Mouse (Mus musculus) ES-Bruce4 (cell line): ENCODE measurements around the gene Hist1h3d. TPM values are rescaled to one million over a fixed set of nuclear protein-coding genes. Genes with fewer than 3 reads are reported as not detected.
"Not testable (repeated sequence)": the region's sequence is repeated elsewhere in the genome, so short reads cannot be mapped to it uniquely, and the experiment has no call there.

Source experiments
- H3K27ac ChIP-seq: 2 replicates; pipeline ENCODE4 v1.5.1; 2012; ENCODE audit warnings: low read length, inconsistent platforms; ENCODE audit not compliant: insufficient read depth
- H3K27me3 ChIP-seq: 2 replicates; pipeline ENCODE4 v1.6.1; 2012; ENCODE audit warnings: mild to moderate bottlenecking, low read length, inconsistent platforms; ENCODE audit not compliant: control insufficient read depth, poor library complexity, insufficient read depth, severe bottlenecking
- H3K36me3 ChIP-seq: 2 replicates; pipeline ENCODE4 v1.6.1; 2012; ENCODE audit warnings: inconsistent platforms, mild to moderate bottlenecking, low read length, moderate library complexity; ENCODE audit not compliant: control insufficient read depth, poor library complexity, insufficient read depth, severe bottlenecking
- H3K4me1 ChIP-seq: one replicate; pipeline ENCODE4 v1.8.1; 2011; ENCODE audit warnings: low read length; ENCODE audit not compliant: control insufficient read depth, insufficient read depth
- H3K4me3 ChIP-seq: 2 replicates; pipeline ENCODE4 v1.5.1; 2011; ENCODE audit warnings: low read depth, mild to moderate bottlenecking, low read length
- H3K9ac ChIP-seq: 2 replicates; pipeline ENCODE4 v1.6.1; 2012; ENCODE audit warnings: low read depth, mild to moderate bottlenecking, inconsistent platforms; ENCODE audit not compliant: poor library complexity, severe bottlenecking
- H3K9me3 ChIP-seq: replicated peaks from 2 replicates; pipeline ENCODE4 v1.6.1; 2012; ENCODE audit warnings: mild to moderate bottlenecking, low read length, inconsistent platforms; ENCODE audit not compliant: control insufficient read depth, poor library complexity, insufficient read depth, severe bottlenecking
- CTCF ChIP-seq: IDR thresholded peaks from one replicate; pipeline ENCODE4 v1.8.1; 2011; ENCODE audit warnings: low read depth, low read length
- EP300 ChIP-seq: IDR thresholded peaks from 2 replicates; pipeline ENCODE4 v1.6.1; 2011; ENCODE audit warnings: low read depth, low read length; ENCODE audit not compliant: insufficient read depth
- POLR2A ChIP-seq: IDR thresholded peaks from one replicate; pipeline ENCODE4 v1.8.1; 2011; ENCODE audit warnings: low read length; ENCODE audit not compliant: insufficient read depth
- polyA plus RNA-seq: library from polyadenylated mRNA; stranded (reverse); fragments of >200 nt; gene quantifications from 2 replicates; pipeline ENCODE4 v1.2.4, GENCODE M21; 2011; ENCODE audit warnings: low read depth; ENCODE audit not compliant: missing spikeins, insufficient read depth, insufficient read length

Gene Hist1h3d
- polyA plus RNA-seq, 1 experiment: 3.2 TPM

- Histone ChIP-seq H3K27ac (peak overlapping the region; percentile 96), H3K9ac (peak overlapping the region; percentile 82), H3K4me3 (peak overlapping the region; percentile 59)
- not testable (repeated sequence) for H3K4me1 ChIP-seq, H3K27me3 ChIP-seq, H3K9me3 ChIP-seq, H3K36me3 ChIP-seq
- peak; percentile 91 for TF ChIP-seq POLR2A
These were observed 905 bp upstream of the Hist1h3d start for GRCm38 (mm10) chr13:23574546-23575170.

- Histone ChIP-seq H3K4me3 (peak overlapping the region; percentile 85), H3K27ac (peak overlapping the region; percentile 58; the same call in 1 of the 2 replicates), H3K9ac (peak overlapping the region; percentile 79)
- peak; percentile 81 for TF ChIP-seq POLR2A
- H3K9me3 ChIP-seq, H3K4me1 ChIP-seq, H3K27me3 ChIP-seq, H3K36me3 ChIP-seq: not testable (repeated sequence)
These were observed 326 bp downstream of the Hist1h3d start for GRCm38 (mm10) chr13:23575864-23576313.

- no peaks in the 10 kb centered on the region for H3K36me3 ChIP-seq
- H3K27ac ChIP-seq: peak overlapping the region; percentile 93
- H3K9me3 ChIP-seq: no peaks in the 10 kb centered on the region
- TF ChIP-seq CTCF: no peak
- no peak for TF ChIP-seq POLR2A
- no peak for TF ChIP-seq EP300
- no peaks in the 10 kb centered on the region for H3K4me1 ChIP-seq
- peak overlapping the region; percentile 72 for H3K4me3 ChIP-seq
- H3K9ac ChIP-seq: peak overlapping the region; percentile 79
- H3K27me3 ChIP-seq: no peaks in the 10 kb centered on the region
These were observed 853 bp downstream of the Hist1h3d start for GRCm38 (mm10) chr13:23576351-23576881.

GRCm38 (mm10) chr13:23576906-23577639 lies 1.5 kb downstream of the Hist1h3d start:
- Histone ChIP-seq H3K4me3 (peak overlapping the region; percentile 72; the same call in 1 of the 2 replicates), H3K9me3 (no peaks in the 10 kb centered on the region), H3K9ac (peak overlapping the region; percentile 79), H3K27ac (peak overlapping the region; percentile 93), H3K36me3 (no peaks in the 10 kb centered on the region), H3K27me3 (no peaks in the 10 kb centered on the region), H3K4me1 (no peaks in the 10 kb centered on the region)
- TF ChIP-seq POLR2A (no peak), EP300 (no peak), CTCF (no peak)

- H3K9me3 ChIP-seq: no peaks in the 10 kb centered on the region
- no peaks in the 10 kb centered on the region for H3K36me3 ChIP-seq
- no peak overlapping the region for H3K27ac ChIP-seq
- H3K4me1 ChIP-seq: no peaks in the 10 kb centered on the region
- no peak overlapping the region for H3K4me3 ChIP-seq
- no peak for TF ChIP-seq EP300
- no peak for TF ChIP-seq CTCF
- no peak for TF ChIP-seq POLR2A
- H3K9ac ChIP-seq: no peak overlapping the region
- no peaks in the 10 kb centered on the region for H3K27me3 ChIP-seq
These were observed 2.3 kb downstream of the Hist1h3d start for GRCm38 (mm10) chr13:23577835-23578234.
